Mouse (Mus musculus) common myeloid progenitor, adult 5-6 weeks (primary cell): ENCODE data around the gene Obox1. TPM values are rescaled to one million over a fixed set of nuclear protein-coding genes. Genes with fewer than 3 reads are reported as not detected.
"Not testable (repeated sequence)": the region's sequence is repeated elsewhere in the genome, so short reads cannot be mapped to it uniquely, and the experiment has no call there.

ENCODE experiments used
- ATAC-seq: replicated peaks from 2 replicates; pipeline ENCODE4 v1.8.0; 2016; ENCODE audit warnings: low read depth, mild to moderate bottlenecking, moderate TSS enrichment, inconsistent platforms; ENCODE audit not compliant: poor library complexity, severe bottlenecking
- total RNA-seq: library from RNA; stranded (forward); fragments of 200-1000, 187-1606 nt; gene quantifications from 2 replicates; pipeline ENCODE4 v1.2.3, GENCODE M21; 2017

The Obox1 gene
- total RNA-seq = not detected in 2 replicates

- not testable (repeated sequence) for ATAC-seq
These were observed at the start of gene Obox1, which contains the start of gene Obox2 for GRCm38 (mm10) chr7:15388421-15388998. Gene Obox1 (plus strand): TSS chr7:15388948. Gene Obox2 (plus strand): TSS chr7:15388721.

GRCm38 (mm10) chr7:15399147-15399874 is 10.6 kb downstream of the Obox1 start:
- not testable (repeated sequence) for ATAC-seq

DNA sequence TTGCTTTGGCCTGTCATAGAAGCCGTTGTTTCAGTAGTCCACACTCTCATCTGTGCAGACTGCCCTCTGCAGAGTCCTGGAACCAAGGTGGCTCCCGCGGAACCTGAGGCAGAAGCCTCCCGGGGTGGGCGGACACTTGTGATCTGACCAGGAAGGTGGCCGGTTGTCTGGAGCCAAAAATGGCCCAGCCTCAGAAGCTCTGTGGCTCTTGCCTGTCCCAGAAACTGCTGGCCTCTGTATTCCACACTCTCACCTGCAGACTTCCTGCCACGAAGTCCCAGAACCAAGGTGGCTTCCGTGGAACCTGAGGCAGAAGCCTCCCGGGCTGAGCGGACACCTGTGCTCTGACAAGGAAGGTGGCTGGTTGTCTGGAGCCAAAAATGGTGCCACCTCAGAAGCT is 18.1 kb downstream of the Obox1 start:
- ATAC-seq = not testable (repeated sequence)

DNA sequence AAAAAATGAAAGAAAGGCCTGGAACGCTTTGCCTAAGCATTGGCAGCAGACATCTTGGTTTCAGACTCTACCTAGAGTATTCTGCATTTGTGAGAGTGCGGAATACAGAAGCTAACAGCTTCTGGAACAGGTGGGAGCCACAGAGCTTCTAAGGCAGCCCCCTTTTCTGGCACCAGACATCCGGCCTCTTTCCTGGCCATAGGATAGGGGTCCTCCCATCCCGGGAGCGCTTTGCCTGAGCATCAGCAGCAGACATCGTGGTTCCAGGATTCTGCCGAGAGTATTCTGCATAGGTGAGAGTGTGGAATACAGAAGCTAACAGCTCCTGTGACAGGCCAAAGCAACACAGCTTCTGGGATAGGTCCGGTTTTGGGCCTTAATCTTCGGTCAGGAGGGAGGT is 29.3 kb downstream of the Obox1 start:
- not testable (repeated sequence) for ATAC-seq

- not testable (repeated sequence) for ATAC-seq
These were observed 36.8 kb downstream of the Obox1 start for GRCm38 (mm10) chr7:15425537-15425936.

- ATAC-seq = not testable (repeated sequence)
These were observed 120.7 kb downstream of the Obox1 start for GRCm38 (mm10) chr7:15509411-15509810.

Other genes with a start within 250 kb of the Obox1 start
- not detected in 2 replicates for gene Obox2, start 227 bp upstream of the Obox1 start, total RNA-seq